Mouse (Mus musculus): Measurements from ENCODE around the gene Rnf141. TPM values are rescaled to one million over a fixed set of nuclear protein-coding genes. Genes with fewer than 3 reads are reported as not detected.

Rnf141 gene
- total and polyA plus RNA-seq, 2 experiments from 2014 or later, result 26.4 to 59.9 TPM

DNA sequence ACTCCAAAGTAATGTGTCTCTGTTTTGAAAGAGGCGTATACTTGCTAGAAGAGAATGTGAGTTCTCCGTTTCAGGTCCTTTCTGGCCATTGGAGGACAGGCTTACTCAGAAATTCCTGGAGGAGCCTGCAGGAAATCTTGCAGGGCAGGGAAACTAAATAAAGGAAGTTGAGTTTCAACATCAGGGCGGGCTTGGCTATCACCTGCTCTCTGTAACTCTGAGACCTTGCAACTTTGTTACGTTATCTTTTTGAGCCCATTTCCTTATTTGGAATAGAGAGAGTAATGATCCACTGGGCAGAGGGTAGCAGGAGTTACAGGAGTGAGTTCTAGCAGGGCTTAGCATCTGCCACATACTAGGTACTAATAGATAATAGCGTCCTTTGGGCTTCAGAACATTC is 15.9 kb upstream of the Rnf141 start:
- Histone ChIP-seq H3K9ac (replicated peaks; ENCODE audit: low read depth, low read length) (no peak overlapping the region), H3K4me2 (ENCODE audit: low read depth, low read length) (no peak overlapping the region), H3K27ac (ENCODE audit: low read depth) (no peak overlapping the region)

DNA sequence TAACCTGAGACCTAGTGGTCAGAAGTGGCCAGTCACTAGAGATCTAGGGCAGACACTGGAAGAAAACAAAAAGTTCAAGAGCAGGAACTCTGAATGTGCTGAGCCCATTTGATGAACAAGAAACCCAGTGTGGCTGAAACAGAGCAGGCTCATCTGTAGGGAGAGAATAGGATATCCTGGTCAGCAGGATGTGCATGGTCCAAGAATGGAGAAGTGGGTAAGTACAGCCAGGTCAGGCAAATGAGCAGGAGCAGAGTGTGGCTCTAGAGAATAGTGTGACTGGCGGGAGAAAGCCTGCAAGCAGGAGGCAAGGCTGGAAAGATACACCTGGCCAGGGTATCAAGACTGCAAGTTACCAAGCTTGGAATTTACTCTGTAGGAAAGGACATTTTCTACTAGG is 11.3 kb upstream of the Rnf141 start:
- Histone ChIP-seq H3K9ac (replicated peaks; ENCODE audit: low read depth, low read length) (no peak overlapping the region), H3K9me3 (replicated peaks; ENCODE audit: control insufficient read depth, low read length) (no peaks in the 10 kb centered on the region), H3K27ac (ENCODE audit: low read depth) (no peak overlapping the region), H3K4me1 (ENCODE audit: control insufficient read depth, insufficient read depth) (peaks cover 4% of the 10 kb centered on the region; the same call in 1 of the 2 replicates), H3K36me3 (replicated peaks; ENCODE audit: control insufficient read depth, insufficient read depth, low read length) (no peaks in the 10 kb centered on the region), H3K4me3 (ENCODE audit: low read depth, low read length) (no peak overlapping the region), H3K27me3 (ENCODE audit: control insufficient read depth, insufficient read depth, low read length) (no peaks in the 10 kb centered on the region), H3K4me2 (ENCODE audit: low read depth, low read length) (no peak overlapping the region)
- 67% methylated on average over 1 of the region's 1 CpGs for WGBS
- ATAC-seq (ENCODE audit: insufficient read depth, low read depth), result no peak
- no peak for DNase-seq (ENCODE audit: low spot score)
- no peak for TF ChIP-seq EP300 (IDR thresholded peaks at IDR 0.05; ENCODE audit: low read depth)
- no peak for TF ChIP-seq CTCF (IDR thresholded peaks at IDR 0.05; ENCODE audit: low read depth)

More for the DNA sequence above, 15.9 kb upstream of the Rnf141 start:
- Histone ChIP-seq H3K27me3 (ENCODE audit: control insufficient read depth, insufficient read depth, low read length) (no peaks in the 10 kb centered on the region), H3K9me3 (replicated peaks; ENCODE audit: control insufficient read depth, low read length) (no peaks in the 10 kb centered on the region), H3K4me3 (ENCODE audit: low read depth, low read length) (no peak overlapping the region), H3K36me3 (replicated peaks; ENCODE audit: control insufficient read depth, insufficient read depth, low read length) (no peaks in the 10 kb centered on the region), H3K4me1 (ENCODE audit: control insufficient read depth, insufficient read depth) (peaks cover 4% of the 10 kb centered on the region; the same call in 1 of the 2 replicates)
- WGBS, result 30% methylated on average over 5 of the region's 5 CpGs
- TF ChIP-seq CTCF (IDR thresholded peaks at IDR 0.05; ENCODE audit: low read depth) (no peak), EP300 (IDR thresholded peaks at IDR 0.05; ENCODE audit: low read depth) (no peak)
- DNase-seq (ENCODE audit: low spot score), result no peak
- ATAC-seq (ENCODE audit: insufficient read depth, low read depth), result no peak

DNA sequence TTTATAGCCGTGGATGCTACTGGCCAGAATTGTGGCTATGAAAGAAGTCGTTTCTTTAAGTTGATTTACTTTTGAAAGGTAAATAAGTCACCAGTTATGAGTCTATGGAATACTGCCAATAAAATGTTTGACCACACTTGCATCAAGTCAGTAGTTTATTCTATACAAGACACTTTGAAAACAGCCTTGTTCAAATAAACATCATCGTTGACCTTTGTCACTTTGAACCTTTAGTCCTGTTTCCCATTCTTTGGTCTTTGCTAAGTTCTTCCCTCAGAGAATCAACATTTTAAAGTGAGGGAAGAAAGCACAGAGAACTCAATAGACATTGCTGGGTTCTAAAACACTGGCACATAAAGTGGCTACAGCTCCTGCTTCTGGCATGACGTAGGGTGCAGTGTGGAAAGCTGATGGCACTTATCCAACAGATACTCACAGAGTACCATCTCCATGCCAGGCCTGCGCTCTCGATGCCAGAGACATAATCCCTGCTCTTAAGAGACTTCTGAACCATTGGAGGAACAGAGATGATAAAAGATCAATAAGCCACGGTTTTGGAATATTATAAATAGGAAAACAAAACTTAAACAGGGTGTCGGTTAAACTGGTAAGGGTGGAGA is 10.8 kb upstream of the Rnf141 start:
- H3K4me1 ChIP-seq (ENCODE audit: control insufficient read depth, insufficient read depth), result peaks cover 4% of the 10 kb centered on the region; the same call in 1 of the 2 replicates
- no peak overlapping the region for H3K4me2 ChIP-seq (ENCODE audit: low read depth, low read length)
- WGBS, result 55% methylated on average over 8 of the region's 8 CpGs

DNA sequence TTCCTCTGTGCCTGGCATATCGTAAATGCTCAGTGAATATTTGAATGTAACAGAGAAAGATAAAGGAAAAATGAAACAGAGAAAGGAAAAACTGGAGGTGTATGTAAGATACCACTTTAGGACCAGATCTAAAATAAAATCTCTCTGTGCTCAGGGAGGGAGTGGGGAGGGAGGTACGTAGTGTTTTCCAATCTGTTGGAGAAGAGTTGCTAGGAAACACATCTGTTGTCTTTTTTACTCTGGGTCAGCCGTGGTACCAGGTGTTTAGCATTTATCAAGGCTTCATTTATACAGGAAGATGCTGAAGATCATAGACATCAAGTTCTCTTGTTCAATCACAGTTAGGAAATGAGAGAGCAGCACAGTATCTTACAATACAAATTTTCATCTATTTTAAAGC is 10.3 kb upstream of the Rnf141 start:
- DNase-seq (ENCODE audit: low spot score) (no peak), ATAC-seq (ENCODE audit: insufficient read depth, low read depth) (no peak)
- Histone ChIP-seq H3K4me3 (ENCODE audit: low read depth, low read length) (no peak overlapping the region), H3K27me3 (ENCODE audit: control insufficient read depth, insufficient read depth, low read length) (no peaks in the 10 kb centered on the region), H3K9ac (replicated peaks; ENCODE audit: low read depth, low read length) (no peak overlapping the region), H3K4me1 (ENCODE audit: control insufficient read depth, insufficient read depth) (peaks cover 4% of the 10 kb centered on the region; the same call in 1 of the 2 replicates), H3K9me3 (replicated peaks; ENCODE audit: control insufficient read depth, low read length) (no peaks in the 10 kb centered on the region), H3K4me2 (ENCODE audit: low read depth, low read length) (no peak overlapping the region), H3K27ac (ENCODE audit: low read depth) (no peak overlapping the region), H3K36me3 (replicated peaks; ENCODE audit: control insufficient read depth, insufficient read depth, low read length) (no peaks in the 10 kb centered on the region)
- no peak for TF ChIP-seq CTCF (IDR thresholded peaks at IDR 0.05; ENCODE audit: low read depth)
- no peak for TF ChIP-seq EP300 (IDR thresholded peaks at IDR 0.05; ENCODE audit: low read depth)
- WGBS, result 64% methylated on average over 3 of the region's 3 CpGs

More for the DNA sequence above, 10.8 kb upstream of the Rnf141 start:
- H3K4me3 ChIP-seq (ENCODE audit: low read depth, low read length), result no peak overlapping the region
- no peak overlapping the region for H3K27ac ChIP-seq (ENCODE audit: low read depth)
- no peaks in the 10 kb centered on the region for H3K36me3 ChIP-seq (replicated peaks; ENCODE audit: control insufficient read depth, insufficient read depth, low read length)
- no peaks in the 10 kb centered on the region for H3K27me3 ChIP-seq (ENCODE audit: control insufficient read depth, insufficient read depth, low read length)
- ATAC-seq (ENCODE audit: insufficient read depth, low read depth), result peak; percentile 60
- no peaks in the 10 kb centered on the region for H3K9me3 ChIP-seq (replicated peaks; ENCODE audit: control insufficient read depth, low read length)
- peak; percentile 60 for DNase-seq (ENCODE audit: low spot score)
- no peak for TF ChIP-seq CTCF (IDR thresholded peaks at IDR 0.05; ENCODE audit: low read depth)
- no peak for TF ChIP-seq EP300 (IDR thresholded peaks at IDR 0.05; ENCODE audit: low read depth)
- H3K9ac ChIP-seq (replicated peaks; ENCODE audit: low read depth, low read length), result no peak overlapping the region

DNA sequence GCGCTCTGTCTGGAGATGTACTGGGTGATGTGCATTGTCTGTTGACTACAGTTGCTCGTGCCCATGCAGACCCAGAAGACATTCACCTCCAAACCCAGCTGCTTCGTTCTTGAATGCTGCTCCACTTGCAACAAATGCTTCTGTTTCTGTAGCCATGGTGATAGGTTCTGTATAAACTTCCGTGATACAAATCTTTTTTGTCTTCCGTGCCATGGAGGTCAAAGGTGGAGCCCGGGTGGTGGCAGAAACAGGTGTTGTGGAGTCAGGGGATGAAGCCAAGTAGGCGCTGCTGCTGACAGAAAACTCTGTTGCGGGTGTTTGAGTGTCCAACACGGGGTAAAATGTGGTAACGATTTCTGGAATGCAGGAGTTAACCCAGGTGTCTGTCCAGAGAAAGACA is 9.4 kb upstream of the Rnf141 start:
- WGBS, result 66% methylated on average over 10 of the region's 10 CpGs
- Histone ChIP-seq H3K27me3 (ENCODE audit: control insufficient read depth, insufficient read depth, low read length) (no peaks in the 10 kb centered on the region), H3K36me3 (replicated peaks; ENCODE audit: control insufficient read depth, insufficient read depth, low read length) (no peaks in the 10 kb centered on the region), H3K9me3 (replicated peaks; ENCODE audit: control insufficient read depth, low read length) (no peaks in the 10 kb centered on the region), H3K27ac (ENCODE audit: low read depth) (no peak overlapping the region), H3K9ac (replicated peaks; ENCODE audit: low read depth, low read length) (no peak overlapping the region), H3K4me1 (ENCODE audit: control insufficient read depth, insufficient read depth) (peaks cover 4% of the 10 kb centered on the region; the same call in 1 of the 2 replicates), H3K4me2 (ENCODE audit: low read depth, low read length) (no peak overlapping the region), H3K4me3 (ENCODE audit: low read depth, low read length) (no peak overlapping the region)
- DNase-seq (ENCODE audit: low spot score) (no peak), ATAC-seq (ENCODE audit: insufficient read depth, low read depth) (no peak)
- TF ChIP-seq CTCF (IDR thresholded peaks at IDR 0.05; ENCODE audit: low read depth) (no peak), EP300 (IDR thresholded peaks at IDR 0.05; ENCODE audit: low read depth) (no peak)

Measured in heart, postnatal 0 days (tissue).